In the genomic region with DNA sequence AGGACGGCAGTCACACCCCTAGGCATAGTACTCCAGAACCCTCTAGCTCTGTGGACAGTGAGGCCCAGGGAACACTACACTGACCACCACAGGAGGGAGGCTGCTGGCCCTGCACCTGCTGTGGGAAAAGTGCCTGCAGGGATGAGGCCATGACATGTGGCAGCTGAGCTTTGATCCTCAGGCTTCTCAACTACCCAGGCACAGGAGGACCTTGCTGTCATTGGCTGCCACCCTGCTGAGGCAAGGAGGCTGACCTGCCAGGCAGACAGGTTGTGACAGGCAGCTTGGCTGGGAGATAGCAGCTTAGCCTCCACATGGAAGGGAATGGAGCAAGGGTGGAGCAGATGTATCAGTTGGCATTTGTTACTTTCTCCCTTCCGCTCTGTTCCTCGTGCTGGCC, we compare ENCODE assay signal across 19 mouse cellular contexts. TPM values are rescaled to one million over a fixed set of nuclear protein-coding genes. Genes with fewer than 3 reads are reported as not detected.
A peak's percentile ranks its signal among the peaks of the same experiment; 100 is the strongest.
DNase-seq lines count a peak whose midpoint lies in the region; ATAC-seq and TF ChIP-seq lines count a peak whose summit lies in the region.
"Had no signal": no experiment of that assay in that cellular context is flagged by ENCODE, and none has a peak within 500 bp of the region (broad histone marks: within the 10 kb centered on the region; RNA-seq: fewer than 3 reads in every experiment).

No protein-coding gene starts in this region.

- H3K4me2 ChIP-seq in forebrain, embryonic 11.5 days (ENCODE audit: low read depth, low read length, severe bottlenecking) = no peak overlapping the region
- H3K4me2 ChIP-seq: heart, embryonic 13.5 days; neural tube, embryonic 15.5 days had no signal

- no peak for TF ChIP-seq CTCF in spleen, adult 2 months (IDR thresholded peaks at IDR 0.05; ENCODE audit: extremely low read depth, insufficient read depth, insufficient read length, insufficient replicate concordance)
- TF ChIP-seq CTCF in cerebellum, adult 2 months (IDR thresholded peaks at IDR 0.05; ENCODE audit: borderline replicate concordance, insufficient read depth, low read depth, low read length) = no peak; the same call in 1 of the 2 replicates

- 92% methylated on average over 3 of the region's 3 CpGs for WGBS in spleen, adult 2 months
- WGBS in cerebellum, adult 2 months = 12% methylated on average over 3 of the region's 3 CpGs
- WGBS in forebrain, embryonic 11.5 days = 82% methylated on average over 3 of the region's 3 CpGs

- H3K27me3 ChIP-seq in spleen, adult 2 months (ENCODE audit: control insufficient read depth, insufficient read depth, low read length) = no peaks in the 10 kb centered on the region
- no peaks in the 10 kb centered on the region for H3K27me3 ChIP-seq in cerebellum, adult 2 months (ENCODE audit: control insufficient read depth, insufficient read depth, low read length)
- no peaks in the 10 kb centered on the region for H3K27me3 ChIP-seq in forebrain, embryonic 11.5 days (ENCODE audit: control insufficient read depth, insufficient read depth, low read length)
- H3K27me3 ChIP-seq: heart, embryonic 13.5 days; neural tube, embryonic 15.5 days had no signal

- H3K27ac ChIP-seq in spleen, adult 2 months (ENCODE audit: insufficient read depth, low read length) = peak overlapping the region; percentile 69
- peak overlapping the region; percentile 85 for H3K27ac ChIP-seq in cerebellum, adult 2 months (ENCODE audit: insufficient read depth, low read length)
- no peak overlapping the region for H3K27ac ChIP-seq in forebrain, embryonic 11.5 days (ENCODE audit: low read depth, low read length)
- H3K27ac ChIP-seq: forebrain, embryonic 10.5 days; heart, embryonic 13.5 days; neural tube, embryonic 15.5 days had no signal

- TF ChIP-seq POLR2A in spleen, adult 2 months (IDR thresholded peaks at IDR 0.05; ENCODE audit: low read depth, low read length) = no peak
- TF ChIP-seq POLR2A in cerebellum, adult 2 months (IDR thresholded peaks at IDR 0.05; ENCODE audit: borderline replicate concordance, insufficient read depth, low read length) = no peak

- H3K36me3 ChIP-seq in spleen, adult 2 months (ENCODE audit: control insufficient read depth, insufficient read depth, low read length) = peaks cover 40% of the 10 kb centered on the region
- peaks cover 10% of the 10 kb centered on the region; the same call in 1 of the 2 replicates for H3K36me3 ChIP-seq in forebrain, embryonic 11.5 days (ENCODE audit: control insufficient read depth, insufficient read depth, low read length)

- peaks cover 15% of the 10 kb centered on the region; the same call in 1 of the 2 replicates for H3K4me1 ChIP-seq in spleen, adult 2 months (ENCODE audit: control insufficient read depth, insufficient read depth, insufficient read length)
- H3K4me1 ChIP-seq in cerebellum, adult 2 months (ENCODE audit: control insufficient read depth, insufficient read depth, low read length) = peaks cover 55% of the 10 kb centered on the region
- H3K4me1 ChIP-seq in forebrain, embryonic 11.5 days (replicated peaks; ENCODE audit: control insufficient read depth, insufficient read depth, low read length) = no peaks in the 10 kb centered on the region
- H3K4me1 ChIP-seq: forebrain, embryonic 10.5 days; heart, embryonic 13.5 days; neural tube, embryonic 15.5 days had no signal

- no peak for DNase-seq in spleen, adult 2 months (ENCODE audit: low read depth in 1 of 2, low spot score in 2 of 2)
- DNase-seq in spleen, adult 18-20 months = no peak
- DNase-seq in cerebellum, adult 2 months = peak; percentile 90 to 97
- DNase-seq in fat pad, adult 2 months (ENCODE audit: extremely low read depth, low read depth, low spot score) = peak; percentile 86
- DNase-seq in c-Kit-positive CD71-positive TER-119-positive erythroid progenitor cells, embryonic 14.5 days (ENCODE audit: low spot score) = no peak
- DNase-seq in forebrain, embryonic 11.5 days (ENCODE audit: low spot score) = no peak
- DNase-seq: kidney, adult 11 months; kidney, postnatal 36 days; layer of hippocampus, postnatal 36 days; lung, adult 18-20 months; lung, postnatal 4 days; retina, postnatal 1 day had no signal

- H3K9me3 ChIP-seq in forebrain, embryonic 11.5 days (ENCODE audit: control insufficient read depth, low read length) = no peaks in the 10 kb centered on the region
- H3K9me3 ChIP-seq: forebrain, embryonic 10.5 days; heart, embryonic 13.5 days; neural tube, embryonic 15.5 days had no signal

- no peak overlapping the region for H3K4me3 ChIP-seq in spleen, adult 2 months (ENCODE audit: extremely low read depth, insufficient read depth, insufficient read length)
- no peak overlapping the region for H3K4me3 ChIP-seq in cerebellum, adult 2 months (replicated peaks; ENCODE audit: insufficient read depth, low read depth, low read length)
- H3K4me3 ChIP-seq in forebrain, embryonic 11.5 days (ENCODE audit: low read depth, low read length) = no peak overlapping the region
- H3K4me3 ChIP-seq: forebrain, embryonic 10.5 days; heart, embryonic 13.5 days; neural tube, embryonic 15.5 days had no signal

- no peak overlapping the region for H3K9ac ChIP-seq in forebrain, embryonic 11.5 days (ENCODE audit: low read length)
- H3K9ac ChIP-seq: heart, embryonic 13.5 days; neural tube, embryonic 15.5 days had no signal

- ATAC-seq in erythroblast, adult 5-6 weeks (replicated peaks; ENCODE audit: low FRiP score, poor library complexity, severe bottlenecking) = no peak
- ATAC-seq in forebrain, embryonic 11.5 days (replicated peaks; ENCODE audit: low FRiP score) = no peak

RNA-seq across cellular contexts. Expression of a gene that starts 46.0 kb away (rescaled TPM):
- 0.26 and 0.81 TPM in 2 replicates for polyA plus RNA-seq in spleen, adult 2 months (2012; rRNA removed)
- polyA plus RNA-seq in cerebellum, adult 2 months (2012; rRNA removed) = 0.19 and 0.28 TPM in 2 replicates
- total RNA-seq in erythroblast, adult 5-6 weeks (2015; ENCODE audit: low replicate concordance) = not detected in 2 replicates
- not detected in 2 replicates for total RNA-seq in erythroblast, adult 5-6 weeks (2017; ENCODE audit: low replicate concordance)
- not detected in 2 replicates for polyA plus RNA-seq in forebrain, embryonic 11.5 days (2014; fragmentation: Nextera tagmentation; extraction: Ambion mirVana)
- total RNA-seq: adrenal gland, adult 18-20 months; hematopoietic stem cell, adult 5-6 weeks had no signal
- polyA plus RNA-seq: forebrain, embryonic 10.5 days; heart, embryonic 13.5 days had no signal

RNA-seq across cellular contexts. Expression of a gene that starts 53.6 kb away (rescaled TPM):
- not detected in 2 replicates for polyA plus RNA-seq in spleen, adult 2 months (2012; rRNA removed)
- polyA plus RNA-seq in cerebellum, adult 2 months (2012; rRNA removed) = not detected in 2 replicates
- total RNA-seq in erythroblast, adult 5-6 weeks (2015; ENCODE audit: low replicate concordance) = not detected in 2 replicates
- 1.3 TPM in 1 of 2 replicates, not detected in the other for total RNA-seq in erythroblast, adult 5-6 weeks (2017; ENCODE audit: low replicate concordance)
- polyA plus RNA-seq in forebrain, embryonic 11.5 days (2014; fragmentation: Nextera tagmentation; extraction: Ambion mirVana) = not detected in 2 replicates
- total RNA-seq: adrenal gland, adult 18-20 months; hematopoietic stem cell, adult 5-6 weeks; layer of hippocampus, postnatal 36 days had no signal
- polyA plus RNA-seq: forebrain, embryonic 10.5 days; heart, embryonic 13.5 days; limb, embryonic 14.5 days; neural tube, embryonic 15.5 days had no signal

Comparison
In these comparisons a context has a peak if more than half of its experiments do, and no peak if none do; other contexts are left out.
1. DNase-seq: peak in cerebellum, adult 2 months (2 of 2) and fat pad, adult 2 months (single experiment); none in spleen, adult 2 months (0 of 2), spleen, adult 18-20 months (0 of 2), c-Kit-positive CD71-positive TER-119-positive erythroid progenitor cells, embryonic 14.5 days (single experiment) and forebrain, embryonic 11.5 days (single experiment).